Mouse (Mus musculus) hindbrain, embryonic 16.5 days (tissue): Measurements from ENCODE around the gene Dpp9. TPM values are rescaled to one million over a fixed set of nuclear protein-coding genes. Genes with fewer than 3 reads are reported as not detected.
"Not testable (repeated sequence)": the region's sequence is repeated elsewhere in the genome, so short reads cannot be mapped to it uniquely, and the experiment has no call there.

Experiments
- ATAC-seq: fragments of 200-750 bp; cut with Nextera tagmentation; 2 replicates; pipeline ENCODE4 v1.8.0; 2017; ENCODE audit warnings: moderate TSS enrichment, moderate library complexity
- H3K27ac ChIP-seq: fragments of 300-500 bp; sonication (generic); 2 replicates; pipeline ENCODE4 v1.5.1; 2014; ENCODE audit warnings: low read depth, mild to moderate bottlenecking, control low read depth, low read length, moderate library complexity
- H3K27me3 ChIP-seq: fragments of 300-500 bp; sonication (generic); replicated peaks from 2 replicates; pipeline ENCODE4 v1.6.1; 2014; ENCODE audit warnings: low read length; ENCODE audit not compliant: control insufficient read depth, insufficient read depth
- H3K36me3 ChIP-seq: fragments of 300-500 bp; sonication (generic); 2 replicates; pipeline ENCODE4 v1.6.1; 2014; ENCODE audit warnings: mild to moderate bottlenecking, low read length, moderate library complexity, mixed read lengths; ENCODE audit not compliant: control insufficient read depth, insufficient read depth
- H3K4me1 ChIP-seq: fragments of 300-500 bp; sonication (generic); 2 replicates; pipeline ENCODE4 v1.6.1; 2014; ENCODE audit warnings: low read depth, low read length; ENCODE audit not compliant: control insufficient read depth, insufficient read depth
- H3K4me2 ChIP-seq: fragments of 300-500 bp; sonication (generic); 2 replicates; pipeline ENCODE4 v1.6.1; 2014; ENCODE audit warnings: mild to moderate bottlenecking, low read length, control low read depth, moderate library complexity
- H3K4me3 ChIP-seq: fragments of 300-500 bp; sonication (generic); 2 replicates; pipeline ENCODE4 v1.5.1; 2014; ENCODE audit warnings: mild to moderate bottlenecking, low read length, control low read depth, moderate library complexity
- H3K9ac ChIP-seq: fragments of 300-500 bp; sonication (generic); 2 replicates; pipeline ENCODE4 v1.6.1; 2014; ENCODE audit warnings: low read depth, mild to moderate bottlenecking, control low read depth, low read length, moderate library complexity
- H3K9me3 ChIP-seq: fragments of 300-500 bp; sonication (generic); 2 replicates; pipeline ENCODE4 v1.6.1; 2014; ENCODE audit warnings: mild to moderate bottlenecking, low read length, moderate library complexity; ENCODE audit not compliant: control insufficient read depth
- WGBS: fragments of 180-500 bp; shearing (Covaris S2); extraction: QIAGEN DNeasy Blood & Tissue Kit; methylation state at CpG from one replicate; pipeline ENCODE4 v1.1.7; 2014; 5-methylcytosine and 5-hydroxymethylcytosine counted together
- polyA plus RNA-seq: library from polyadenylated mRNA; unstranded; fragments of >200 nt; fragmentation: Nextera tagmentation; extraction: Ambion mirVana; gene quantifications from 2 replicates; pipeline ENCODE4 v1.2.1, GENCODE M21; 2015

The Dpp9 gene
- polyA plus RNA-seq, result 21.0 and 29.3 TPM in 2 replicates

- under 1% methylated on average over 68 of the region's 78 CpGs for WGBS
- Histone ChIP-seq H3K27ac (peak within 1 kb of the TSS; percentile 91), H3K27me3 (no peaks in the 10 kb centered on the region), H3K4me3 (peak within 1 kb of the TSS; percentile 76), H3K36me3 (no peaks in the 10 kb centered on the region), H3K4me1 (peaks cover 25% of the 10 kb centered on the region), H3K9ac (peak within 1 kb of the TSS; percentile 86), H3K9me3 (no peaks in the 10 kb centered on the region), H3K4me2 (peak within 1 kb of the TSS; percentile 70)
- ATAC-seq, result peak; percentile 99
These were observed at the start of gene Dpp9 for GRCm38 (mm10) chr17:56218377-56219191. Gene Dpp9 (minus strand): TSS chr17:56218905.

DNA sequence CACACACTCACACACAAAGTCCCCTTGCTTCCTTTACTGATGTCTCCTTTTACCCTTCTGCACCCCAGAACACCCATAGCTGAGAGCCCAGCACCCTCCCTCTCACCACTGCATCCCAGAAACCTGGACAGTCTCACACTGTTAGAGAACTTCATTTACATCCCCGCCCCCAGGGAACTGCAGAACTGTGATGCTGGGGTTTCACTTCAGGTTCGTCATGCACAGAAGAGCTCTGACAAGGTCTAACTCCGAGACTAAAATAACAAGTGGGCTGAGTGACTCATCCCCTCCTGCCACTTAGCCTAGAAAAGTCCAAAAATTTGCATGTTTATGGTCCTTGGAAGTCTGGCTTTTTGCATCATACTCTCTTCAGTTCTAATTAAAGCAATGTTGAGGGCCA, 47.6 kb upstream of the Dpp9 start:
- no peak overlapping the region for H3K4me2 ChIP-seq
- H3K9me3 ChIP-seq, result no peaks in the 10 kb centered on the region
- H3K4me1 ChIP-seq, result peaks cover 15% of the 10 kb centered on the region
- WGBS, result 63% methylated on average over 3 of the region's 3 CpGs
- H3K27ac ChIP-seq, result no peak overlapping the region
- no peak overlapping the region for H3K4me3 ChIP-seq
- no peak overlapping the region for H3K9ac ChIP-seq
- H3K27me3 ChIP-seq, result no peaks in the 10 kb centered on the region
- ATAC-seq, result no peak
- H3K36me3 ChIP-seq, result peaks cover 5% of the 10 kb centered on the region

DNA sequence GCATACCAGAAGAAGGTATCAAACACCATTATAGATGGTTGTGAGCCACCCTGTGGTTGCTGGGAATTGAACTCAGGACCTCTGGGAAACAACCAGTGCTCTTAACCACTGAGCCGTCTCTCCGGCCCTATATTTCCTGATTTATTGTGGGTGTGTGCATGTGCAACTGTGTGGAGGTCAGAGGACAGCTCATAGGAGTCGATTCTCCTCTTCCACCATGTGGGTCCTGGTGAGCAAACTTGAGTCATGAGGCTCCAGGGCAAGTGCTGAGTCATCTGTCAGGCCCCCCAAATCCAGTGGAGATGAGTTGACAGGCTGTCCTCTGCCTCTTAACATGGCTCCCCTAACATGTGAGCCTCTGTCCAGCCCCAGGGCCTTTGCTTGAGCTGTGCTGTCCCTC, 47.2 kb upstream of the Dpp9 start:
- Histone ChIP-seq H3K27ac (no peak overlapping the region), H3K9me3 (no peaks in the 10 kb centered on the region), H3K36me3 (peaks cover 7% of the 10 kb centered on the region), H3K27me3 (no peaks in the 10 kb centered on the region), H3K4me3 (no peak overlapping the region), H3K4me1 (peaks cover 18% of the 10 kb centered on the region), H3K4me2 (no peak overlapping the region), H3K9ac (no peak overlapping the region)
- 92% methylated on average over 3 of the region's 3 CpGs for WGBS
- ATAC-seq, result no peak

DNA sequence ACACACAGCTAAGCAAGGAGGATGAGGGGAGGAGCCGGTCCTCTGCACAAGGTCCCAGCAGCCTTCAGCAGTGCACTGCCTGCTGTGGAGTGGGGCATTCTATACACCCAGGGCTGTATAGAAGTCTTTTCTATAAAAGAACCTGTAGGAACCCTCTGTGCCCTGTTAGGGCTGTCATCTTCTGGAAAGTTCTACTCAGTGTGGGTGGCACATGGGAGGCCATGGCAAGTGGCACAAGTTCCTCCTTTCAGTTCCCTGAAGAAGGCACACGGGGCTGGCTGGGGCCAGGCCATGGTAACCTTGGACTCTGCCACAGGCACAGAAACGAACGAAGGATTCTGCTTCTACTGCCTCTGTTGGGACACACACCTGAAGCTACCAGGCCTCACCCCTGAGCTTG, 46.3 kb upstream of the Dpp9 start:
- Histone ChIP-seq H3K36me3 (peaks cover 10% of the 10 kb centered on the region), H3K9me3 (no peaks in the 10 kb centered on the region), H3K4me3 (no peak overlapping the region), H3K27me3 (no peaks in the 10 kb centered on the region), H3K4me2 (no peak overlapping the region), H3K9ac (no peak overlapping the region), H3K4me1 (peaks cover 26% of the 10 kb centered on the region), H3K27ac (no peak overlapping the region)
- ATAC-seq, result no peak
- 89% methylated on average over 4 of the region's 4 CpGs for WGBS

GRCm38 (mm10) chr17:56264020-56264419, 45.3 kb upstream of the Dpp9 start:
- H3K4me1 ChIP-seq, result peaks cover 30% of the 10 kb centered on the region
- H3K36me3 ChIP-seq, result peaks cover 14% of the 10 kb centered on the region
- H3K9me3 ChIP-seq, result no peaks in the 10 kb centered on the region
- H3K4me2 ChIP-seq, result no peak overlapping the region
- no peak overlapping the region for H3K27ac ChIP-seq
- H3K27me3 ChIP-seq, result no peaks in the 10 kb centered on the region
- WGBS, result 26% methylated on average over 8 of the region's 8 CpGs
- no peak overlapping the region for H3K4me3 ChIP-seq
- no peak overlapping the region for H3K9ac ChIP-seq
- peak; percentile 62 for ATAC-seq

GRCm38 (mm10) chr17:56262645-56263094, 44.0 kb upstream of the Dpp9 start:
- Histone ChIP-seq H3K4me2 (no peak overlapping the region), H3K9ac (no peak overlapping the region), H3K4me1 (peaks cover 43% of the 10 kb centered on the region), H3K9me3 (no peaks in the 10 kb centered on the region), H3K27ac (no peak overlapping the region), H3K27me3 (no peaks in the 10 kb centered on the region), H3K4me3 (no peak overlapping the region), H3K36me3 (peaks cover 18% of the 10 kb centered on the region)
- ATAC-seq, result no peak
- 91% methylated on average over 3 of the region's 3 CpGs for WGBS

DNA sequence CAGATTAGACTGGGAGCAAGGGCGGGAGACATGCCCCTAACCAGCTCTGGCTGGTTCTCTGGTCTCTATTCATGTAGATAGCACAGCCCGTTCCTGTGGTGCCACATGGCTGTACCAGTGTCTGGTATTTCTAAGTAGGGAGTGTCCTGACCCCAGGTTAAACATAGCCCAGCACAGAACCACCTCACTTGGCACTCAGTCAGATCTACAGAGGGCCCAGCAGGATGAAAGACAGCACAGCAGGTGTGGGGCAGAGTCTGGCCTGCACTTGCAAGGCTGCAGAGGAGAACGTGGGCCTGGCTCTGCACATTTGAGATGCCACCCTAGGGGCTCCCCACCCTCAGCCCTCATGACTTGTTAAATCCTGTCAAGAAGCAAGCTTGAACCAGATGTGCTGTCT, 42.5 kb upstream of the Dpp9 start:
- no peak for ATAC-seq
- no peak overlapping the region for H3K9ac ChIP-seq
- H3K27me3 ChIP-seq, result no peaks in the 10 kb centered on the region
- WGBS, result 62% methylated on average over 3 of the region's 3 CpGs
- H3K4me3 ChIP-seq, result no peak overlapping the region
- H3K9me3 ChIP-seq, result no peaks in the 10 kb centered on the region
- H3K4me2 ChIP-seq, result no peak overlapping the region
- peaks cover 46% of the 10 kb centered on the region for H3K4me1 ChIP-seq
- H3K27ac ChIP-seq, result no peak overlapping the region
- peaks cover 18% of the 10 kb centered on the region for H3K36me3 ChIP-seq

DNA sequence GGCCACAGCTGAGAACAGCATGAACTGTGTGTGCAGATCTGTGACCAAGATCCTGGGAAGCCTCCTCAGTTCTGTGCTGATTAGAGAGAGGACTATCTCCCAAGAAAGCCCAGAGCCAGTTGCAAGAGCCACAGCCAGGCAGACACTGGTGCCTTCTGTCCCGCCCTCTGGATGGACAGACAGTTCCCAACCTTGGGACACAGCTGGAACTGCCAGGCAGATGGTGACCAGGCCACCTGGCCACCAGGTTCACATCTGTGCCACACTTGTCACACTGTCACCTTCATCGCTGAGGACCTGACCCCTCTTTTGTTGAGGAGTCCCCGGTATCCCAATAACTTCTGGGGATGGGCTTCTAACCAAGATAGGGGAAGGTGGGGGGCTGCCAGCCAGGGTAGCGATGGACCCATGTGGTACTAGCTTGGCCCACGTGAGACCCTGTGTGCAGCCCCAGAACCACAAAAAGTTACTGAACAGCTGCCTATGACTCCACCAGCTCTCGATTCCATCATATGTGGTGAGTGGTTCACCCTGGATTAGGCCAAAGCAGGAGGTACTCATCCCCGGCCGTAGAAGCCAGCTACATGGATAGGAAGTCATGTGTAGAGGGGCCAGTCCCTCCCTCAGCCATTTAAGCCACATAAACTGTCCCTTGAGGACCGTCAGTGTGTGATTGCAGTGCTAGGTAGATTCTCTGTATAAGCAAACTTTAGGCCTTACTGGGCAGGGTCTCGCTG, 40.8 kb upstream of the Dpp9 start:
- no peak overlapping the region for H3K27ac ChIP-seq
- H3K36me3 ChIP-seq, result peaks cover 18% of the 10 kb centered on the region
- no peaks in the 10 kb centered on the region for H3K27me3 ChIP-seq
- 89% methylated on average over 10 of the region's 10 CpGs for WGBS
- no peak overlapping the region for H3K9ac ChIP-seq
- H3K4me2 ChIP-seq, result peak overlapping the region; percentile 21
- no peak for ATAC-seq
- no peak overlapping the region for H3K4me3 ChIP-seq
- peaks cover 53% of the 10 kb centered on the region for H3K4me1 ChIP-seq
- H3K9me3 ChIP-seq, result no peaks in the 10 kb centered on the region

DNA sequence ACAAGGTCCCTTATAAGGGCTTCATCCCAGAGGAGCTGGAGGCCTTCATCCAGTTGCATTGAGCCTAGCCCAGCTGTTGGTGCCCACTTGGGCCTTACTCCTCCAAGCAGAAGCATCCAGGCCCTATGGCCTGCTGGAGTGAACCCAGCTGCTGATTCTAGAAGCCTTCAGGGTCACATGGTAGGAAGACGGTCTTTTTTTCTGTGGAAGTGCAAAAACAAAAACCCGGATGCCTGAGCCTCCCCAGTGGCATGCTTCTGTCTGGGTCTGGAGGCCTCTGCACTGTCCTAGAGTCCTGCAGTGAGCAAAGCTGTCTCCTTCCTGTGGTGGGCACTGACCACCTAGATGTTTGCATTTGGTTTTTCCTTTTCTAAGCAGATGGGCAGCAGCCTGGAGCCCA, 40.1 kb upstream of the Dpp9 start:
- not testable (repeated sequence) for H3K4me2 ChIP-seq, ATAC-seq

More for the DNA sequence above, 40.1 kb upstream of the Dpp9 start:
- Histone ChIP-seq H3K4me1 (peaks cover 53% of the 10 kb centered on the region), H3K36me3 (peaks cover 18% of the 10 kb centered on the region)
- H3K4me3 ChIP-seq, H3K9me3 ChIP-seq, H3K27ac ChIP-seq, H3K9ac ChIP-seq, H3K27me3 ChIP-seq: not testable (repeated sequence)
- WGBS, result 77% methylated on average over 2 of the region's 2 CpGs
